Mouse (Mus musculus): ENCODE measurements around the gene Car1.
"Not testable (repeated sequence)": the region's sequence is repeated elsewhere in the genome, so short reads cannot be mapped to it uniquely, and the experiment has no call there.

- not testable (repeated sequence) for TF ChIP-seq CTCF (IDR thresholded peaks at IDR 0.05; ENCODE audit: insufficient read depth, low read length); POLR2A (IDR thresholded peaks at IDR 0.05; ENCODE audit: borderline replicate concordance, extremely low read depth, low read depth, low read length)
Observed at GRCm38 (mm10) chr3:14782365-14782764, 25.8 kb downstream of the Car1 start.

Data from lung, adult 2 months (tissue).